Mouse (Mus musculus) intestine, embryonic 14.5 days (tissue): ENCODE measurements around the gene Cdh8. TPM values are rescaled to one million over a fixed set of nuclear protein-coding genes. Genes with fewer than 3 reads are reported as not detected.

Experiments used
- ATAC-seq: fragments of 200-750 bp; cut with Nextera tagmentation; replicated peaks from 2 replicates; pipeline ENCODE4 v1.8.0; 2017; ENCODE audit warnings: low read depth, moderate number of reproducible peaks, moderate TSS enrichment, moderate library complexity; ENCODE audit not compliant: low FRiP score, low TSS enrichment
- DNase-seq: peaks from one replicate; pipeline ENCODE4 v3.0.0-alpha.2; 2018; ENCODE audit warnings: low spot score
- H3K27ac ChIP-seq: fragments of 300-500 bp; sonication (generic); 2 replicates; pipeline ENCODE4 v1.5.1; 2014; ENCODE audit warnings: low read depth, mild to moderate bottlenecking, control low read depth
- H3K27me3 ChIP-seq: fragments of 300-500 bp; sonication (generic); replicated peaks from 2 replicates; pipeline ENCODE4 v1.6.1; 2014; ENCODE audit warnings: low read length, control low read depth; ENCODE audit not compliant: control insufficient read depth, insufficient read depth
- H3K36me3 ChIP-seq: fragments of 300-500 bp; sonication (generic); 2 replicates; pipeline ENCODE4 v1.6.1; 2014; ENCODE audit warnings: low read length, control low read depth; ENCODE audit not compliant: control insufficient read depth, insufficient read depth
- H3K4me1 ChIP-seq: fragments of 300-500 bp; sonication (generic); replicated peaks from 2 replicates; pipeline ENCODE4 v1.6.1; 2014; ENCODE audit warnings: low read length, control low read depth, mixed read lengths; ENCODE audit not compliant: control insufficient read depth, insufficient read depth
- H3K4me2 ChIP-seq: fragments of 300-500 bp; sonication (generic); 2 replicates; pipeline ENCODE4 v1.6.1; 2014; ENCODE audit warnings: low read length
- H3K4me3 ChIP-seq: fragments of 300-500 bp; sonication (generic); 2 replicates; pipeline ENCODE4 v1.5.1; 2014; ENCODE audit warnings: low read depth, low read length, control low read depth, mixed read lengths
- H3K9ac ChIP-seq: fragments of 300-500 bp; sonication (generic); 2 replicates; pipeline ENCODE4 v1.6.1; 2014; ENCODE audit warnings: mild to moderate bottlenecking, low read length
- H3K9me3 ChIP-seq: fragments of 300-500 bp; sonication (generic); 2 replicates; pipeline ENCODE4 v1.6.1; 2016; ENCODE audit warnings: low read length, control low read depth; ENCODE audit not compliant: control insufficient read depth
- WGBS: fragments of 180-500 bp; shearing (Covaris S2); extraction: QIAGEN DNeasy Blood & Tissue Kit; methylation state at CpG from one replicate; pipeline ENCODE4 v1.1.7; 2014; 5-methylcytosine and 5-hydroxymethylcytosine counted together
- polyA plus RNA-seq: library from polyadenylated mRNA; unstranded; fragments of >200 nt; fragmentation: Nextera tagmentation; extraction: Ambion mirVana; gene quantifications from 2 replicates; pipeline ENCODE4 v1.2.1, GENCODE M21; 2014

Cdh8 gene
- polyA plus RNA-seq, 1 experiment from 2014 or later, result 1.1 TPM

DNA sequence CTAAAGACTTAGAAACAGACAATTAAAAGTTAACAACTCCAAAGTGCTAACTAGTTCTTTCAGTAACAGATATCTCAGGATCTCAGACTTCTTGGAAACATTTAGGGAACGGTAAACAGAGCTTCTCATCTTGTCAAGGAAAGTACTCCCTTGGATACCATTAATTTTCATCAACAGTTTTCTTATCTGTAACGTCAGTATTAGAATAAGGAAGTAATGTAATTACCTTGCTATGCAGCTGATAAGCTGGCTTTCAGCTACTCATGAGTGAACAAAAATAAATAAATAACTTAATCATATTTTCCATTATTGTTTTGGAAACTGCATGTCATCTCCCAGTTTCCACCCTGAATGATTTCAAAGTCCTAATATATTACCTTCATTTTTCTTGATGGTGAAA is 317.8 kb downstream of the Cdh8 start:
- Histone ChIP-seq H3K4me2 (no peak overlapping the region), H3K36me3 (no peaks in the 10 kb centered on the region), H3K9me3 (no peaks in the 10 kb centered on the region), H3K27ac (no peak overlapping the region), H3K9ac (no peak overlapping the region), H3K4me3 (no peak overlapping the region), H3K27me3 (no peaks in the 10 kb centered on the region), H3K4me1 (no peaks in the 10 kb centered on the region)
- ATAC-seq, result no peak
- DNase-seq, result no peak
- 61% methylated on average over 2 of the region's 2 CpGs for WGBS

DNA sequence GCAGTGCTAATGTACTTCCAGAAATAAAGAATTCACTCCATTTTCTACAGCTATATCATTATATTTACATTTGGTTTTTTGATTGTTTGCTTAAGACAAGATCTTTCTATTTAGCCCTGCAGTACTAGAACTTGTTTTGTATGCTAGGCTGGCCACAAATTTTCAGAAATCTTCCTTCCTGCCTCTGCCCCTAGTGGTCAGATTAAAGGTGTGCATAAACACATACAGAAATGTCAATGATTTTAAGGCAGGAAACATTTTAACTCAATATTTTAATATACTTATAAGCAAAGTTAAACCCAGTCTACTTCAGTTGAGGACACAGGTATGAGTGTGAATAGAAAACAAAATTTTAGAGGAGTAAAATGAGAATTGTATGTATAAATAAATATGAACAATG is 364.9 kb downstream of the Cdh8 start:
- no peak overlapping the region for H3K27ac ChIP-seq
- H3K4me1 ChIP-seq, result no peaks in the 10 kb centered on the region
- no peaks in the 10 kb centered on the region for H3K27me3 ChIP-seq
- no peak overlapping the region for H3K9ac ChIP-seq
- H3K9me3 ChIP-seq, result no peaks in the 10 kb centered on the region
- H3K36me3 ChIP-seq, result no peaks in the 10 kb centered on the region
- DNase-seq (no peak), ATAC-seq (no peak)
- H3K4me2 ChIP-seq, result no peak overlapping the region
- no peak overlapping the region for H3K4me3 ChIP-seq

DNA sequence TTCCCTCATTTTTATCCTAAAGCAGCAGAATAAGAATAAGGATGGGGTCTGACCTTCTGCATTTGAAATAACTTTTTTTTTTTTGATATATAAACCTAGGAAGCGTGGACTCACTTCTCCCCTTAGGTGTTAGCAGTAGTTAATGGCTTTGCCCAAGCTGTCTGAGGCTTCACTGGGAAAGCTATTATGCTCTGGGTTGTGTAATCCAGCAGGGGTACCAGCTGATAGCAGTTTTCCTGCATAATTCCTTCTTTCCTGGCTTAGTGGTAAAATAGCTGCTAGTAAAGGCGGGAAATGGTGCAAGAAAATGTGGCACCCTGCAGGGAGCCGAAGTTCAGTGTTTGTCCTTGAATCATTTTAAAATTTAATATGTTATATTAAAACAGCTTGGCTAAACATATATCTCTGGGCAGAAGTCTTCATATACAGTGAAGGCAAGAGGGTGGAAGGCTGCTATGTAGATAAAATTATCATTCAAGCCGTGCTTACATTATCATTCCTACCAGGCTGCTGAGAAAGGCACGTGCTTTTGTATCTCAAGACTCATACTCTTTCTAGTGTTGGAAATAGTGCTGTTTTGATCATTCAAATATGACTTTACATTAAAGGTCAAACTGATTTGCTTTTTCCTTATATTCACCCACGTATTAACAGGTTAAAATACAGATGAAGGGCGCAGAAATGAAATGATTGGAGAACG is 367.5 kb downstream of the Cdh8 start:
- 75% methylated on average over 8 of the region's 8 CpGs for WGBS
- ATAC-seq, result no peak
- no peak overlapping the region for H3K4me2 ChIP-seq
- H3K27ac ChIP-seq, result no peak overlapping the region
- no peak for DNase-seq
- no peaks in the 10 kb centered on the region for H3K27me3 ChIP-seq
- no peaks in the 10 kb centered on the region for H3K36me3 ChIP-seq
- H3K9ac ChIP-seq, result no peak overlapping the region
- H3K4me3 ChIP-seq, result no peak overlapping the region
- no peaks in the 10 kb centered on the region for H3K9me3 ChIP-seq
- H3K4me1 ChIP-seq, result no peaks in the 10 kb centered on the region

GRCm38 (mm10) chr8:99040423-99040822 is 375.8 kb downstream of the Cdh8 start:
- Histone ChIP-seq H3K9ac (no peak overlapping the region), H3K4me3 (no peak overlapping the region), H3K27me3 (no peaks in the 10 kb centered on the region), H3K36me3 (no peaks in the 10 kb centered on the region), H3K4me2 (no peak overlapping the region), H3K9me3 (no peaks in the 10 kb centered on the region), H3K27ac (no peak overlapping the region), H3K4me1 (no peaks in the 10 kb centered on the region)
- WGBS, result 98% methylated on average over 2 of the region's 2 CpGs
- ATAC-seq (no peak), DNase-seq (no peak)

DNA sequence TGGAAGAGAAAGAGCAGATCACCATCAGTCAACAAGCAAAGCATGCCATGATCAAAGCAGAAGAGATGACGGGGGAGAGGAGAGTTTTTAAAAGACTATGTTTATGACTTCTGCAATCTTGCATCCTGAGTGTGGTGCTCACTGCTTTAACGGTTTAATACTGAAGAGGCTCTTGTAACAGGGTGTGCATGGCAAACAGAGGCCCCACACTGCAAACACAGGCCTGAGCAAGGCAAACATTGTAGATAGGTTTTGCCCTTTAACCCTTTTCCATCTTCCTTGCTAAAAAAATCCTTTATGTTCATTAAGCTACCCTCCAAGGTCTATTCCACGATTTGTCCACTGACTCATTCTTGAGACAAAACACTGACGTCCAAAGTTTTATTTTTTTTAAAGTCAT is 385.2 kb downstream of the Cdh8 start:
- no peak overlapping the region for H3K27ac ChIP-seq
- no peak overlapping the region for H3K4me3 ChIP-seq
- H3K4me1 ChIP-seq, result no peaks in the 10 kb centered on the region
- H3K9me3 ChIP-seq, result no peaks in the 10 kb centered on the region
- H3K36me3 ChIP-seq, result no peaks in the 10 kb centered on the region
- ATAC-seq (no peak), DNase-seq (no peak)
- WGBS, result 50% methylated on average over 4 of the region's 4 CpGs
- no peak overlapping the region for H3K4me2 ChIP-seq
- H3K27me3 ChIP-seq, result no peaks in the 10 kb centered on the region
- no peak overlapping the region for H3K9ac ChIP-seq
